Mouse (Mus musculus) lung, postnatal 0 days (tissue): Measurements from ENCODE around the gene Vmn2r27. TPM values are rescaled to one million over a fixed set of nuclear protein-coding genes. Genes with fewer than 3 reads are reported as not detected.

Source experiments
- ATAC-seq: fragments of 200-750 bp; cut with Nextera tagmentation; 2 replicates; pipeline ENCODE4 v1.8.0; 2017; ENCODE audit warnings: moderate library complexity
- DNase-seq: peaks from one replicate; pipeline ENCODE4 v3.0.0-alpha.2; 2016; ENCODE audit warnings: low spot score
- H3K27ac ChIP-seq: fragments of 300-500 bp; sonication (generic); 2 replicates; pipeline ENCODE4 v1.5.1; 2014; ENCODE audit warnings: antibody characterized with exemption, mild to moderate bottlenecking, low read length, mixed read lengths
- H3K27me3 ChIP-seq: fragments of 300-500 bp; sonication (generic); replicated peaks from 2 replicates; pipeline ENCODE4 v1.6.1; 2014; ENCODE audit warnings: low read length, mixed read lengths; ENCODE audit not compliant: insufficient read depth
- H3K36me3 ChIP-seq: fragments of 300-500 bp; sonication (generic); 2 replicates; pipeline ENCODE4 v1.6.1; 2014; ENCODE audit warnings: low read length, mixed read lengths; ENCODE audit not compliant: insufficient read depth
- H3K4me1 ChIP-seq: fragments of 300-500 bp; sonication (generic); 2 replicates; pipeline ENCODE4 v1.6.1; 2014; ENCODE audit warnings: antibody characterized with exemption, low read depth, low read length, mixed read lengths; ENCODE audit not compliant: insufficient read depth
- H3K4me2 ChIP-seq: fragments of 300-500 bp; sonication (generic); replicated peaks from 2 replicates; pipeline ENCODE4 v1.6.1; 2014; ENCODE audit warnings: low read depth, mild to moderate bottlenecking, low read length, moderate library complexity, mixed read lengths
- H3K4me3 ChIP-seq: fragments of 300-500 bp; sonication (generic); 2 replicates; pipeline ENCODE4 v1.5.1; 2014; ENCODE audit warnings: low read depth, low read length
- H3K9ac ChIP-seq: fragments of 300-500 bp; sonication (generic); replicated peaks from 2 replicates; pipeline ENCODE4 v1.6.1; 2014; ENCODE audit warnings: low read depth, mild to moderate bottlenecking
- H3K9me3 ChIP-seq: fragments of 300-500 bp; sonication (generic); 2 replicates; pipeline ENCODE4 v1.6.1; 2016; ENCODE audit warnings: low read length, mixed read lengths
- CTCF ChIP-seq: IDR thresholded peaks from 2 replicates; pipeline ENCODE4 v1.5.1; 2016; ENCODE audit warnings: antibody characterized with exemption, mild to moderate bottlenecking
- EP300 ChIP-seq: IDR thresholded peaks from 2 replicates; pipeline ENCODE4 v1.6.1; 2016; ENCODE audit warnings: antibody characterized with exemption, mild to moderate bottlenecking, control low read depth
- WGBS: fragments of 180-500 bp; shearing (Covaris S2); extraction: QIAGEN DNeasy Blood & Tissue Kit; methylation state at CpG from one replicate; pipeline ENCODE4 v1.1.7; 2014; 5-methylcytosine and 5-hydroxymethylcytosine counted together
- polyA plus RNA-seq: library from polyadenylated mRNA; unstranded; fragments of >200 nt; fragmentation: Nextera tagmentation; extraction: Ambion mirVana; gene quantifications from 2 replicates; pipeline ENCODE4 v1.2.1, GENCODE M21; 2015

Vmn2r27 gene
- polyA plus RNA-seq, 1 experiment from 2014 or later = not detected

DNA sequence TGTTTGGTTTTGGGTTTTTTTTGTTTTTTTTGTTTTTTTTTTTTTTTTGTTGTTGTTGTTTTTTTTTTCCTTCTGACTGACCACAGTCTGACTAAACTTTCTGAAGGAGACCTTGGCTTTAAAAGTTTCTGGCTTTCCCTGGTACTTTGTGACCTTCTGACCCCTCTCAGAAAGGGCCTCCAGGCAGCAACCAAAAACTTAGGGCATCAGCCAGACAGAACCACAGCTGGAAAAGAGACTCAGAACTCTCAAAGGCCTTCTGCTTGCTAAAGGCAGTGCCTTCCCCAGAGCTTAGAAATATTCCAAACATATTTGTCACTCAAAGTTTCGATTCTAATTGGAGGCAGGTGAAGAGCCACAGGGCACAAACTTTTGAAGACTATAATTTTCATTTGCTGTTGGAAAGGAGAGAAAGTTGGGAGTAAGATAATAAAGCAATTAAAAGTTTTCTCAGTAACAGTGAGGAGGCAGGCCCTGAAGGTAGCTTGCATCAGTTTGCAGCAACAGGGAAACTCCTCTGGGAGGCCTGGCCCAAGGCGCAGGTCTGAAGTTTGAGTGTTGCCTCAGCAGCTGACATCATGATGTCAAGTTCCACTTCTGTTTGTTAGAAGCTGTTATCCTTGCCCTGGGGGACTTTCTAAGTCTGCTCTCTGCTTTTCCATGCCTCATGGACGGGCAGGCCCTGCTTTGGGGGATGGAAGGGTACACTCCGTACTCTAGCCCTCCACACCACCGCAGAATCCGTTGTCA, 24.2 kb upstream of the Vmn2r27 start:
- Histone ChIP-seq H3K4me1 (no peaks in the 10 kb centered on the region), H3K4me2 (no peak overlapping the region), H3K27ac (no peak overlapping the region), H3K9me3 (no peaks in the 10 kb centered on the region), H3K27me3 (no peaks in the 10 kb centered on the region), H3K9ac (no peak overlapping the region), H3K36me3 (no peaks in the 10 kb centered on the region), H3K4me3 (no peak overlapping the region)
- TF ChIP-seq EP300 (no peak), CTCF (no peak)
- no peak for DNase-seq
- no peak for ATAC-seq
- 69% methylated on average over 6 of the region's 6 CpGs for WGBS

DNA sequence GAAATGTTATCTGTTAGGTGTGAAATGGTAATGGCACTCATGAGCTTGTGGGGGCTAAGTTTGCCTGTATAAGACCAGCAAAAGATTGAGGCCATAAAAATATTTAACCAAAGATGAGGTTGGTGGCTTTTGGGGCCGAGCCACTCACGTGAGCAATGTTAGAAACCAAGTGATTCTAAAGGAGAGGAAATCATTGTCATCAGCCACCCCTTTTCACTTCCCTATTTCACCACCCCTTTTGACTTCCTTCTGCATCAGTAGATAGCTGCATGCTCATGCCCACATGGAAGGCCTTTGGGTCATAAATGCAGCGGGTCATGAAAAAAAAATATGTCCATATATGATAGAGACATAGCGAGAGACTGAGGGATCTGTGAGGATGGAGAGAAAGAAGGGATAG, 29.5 kb downstream of the Vmn2r27 start:
- TF ChIP-seq EP300 (no peak), CTCF (no peak)
- no peak overlapping the region for H3K27ac ChIP-seq
- WGBS = 68% methylated on average over 4 of the region's 4 CpGs
- H3K9ac ChIP-seq = no peak overlapping the region
- H3K4me3 ChIP-seq = no peak overlapping the region
- ATAC-seq (no peak), DNase-seq (peak; percentile 4)
- H3K4me2 ChIP-seq = no peak overlapping the region
- H3K27me3 ChIP-seq = no peaks in the 10 kb centered on the region
- no peaks in the 10 kb centered on the region for H3K36me3 ChIP-seq
- H3K9me3 ChIP-seq = no peaks in the 10 kb centered on the region
- H3K4me1 ChIP-seq = no peaks in the 10 kb centered on the region

DNA sequence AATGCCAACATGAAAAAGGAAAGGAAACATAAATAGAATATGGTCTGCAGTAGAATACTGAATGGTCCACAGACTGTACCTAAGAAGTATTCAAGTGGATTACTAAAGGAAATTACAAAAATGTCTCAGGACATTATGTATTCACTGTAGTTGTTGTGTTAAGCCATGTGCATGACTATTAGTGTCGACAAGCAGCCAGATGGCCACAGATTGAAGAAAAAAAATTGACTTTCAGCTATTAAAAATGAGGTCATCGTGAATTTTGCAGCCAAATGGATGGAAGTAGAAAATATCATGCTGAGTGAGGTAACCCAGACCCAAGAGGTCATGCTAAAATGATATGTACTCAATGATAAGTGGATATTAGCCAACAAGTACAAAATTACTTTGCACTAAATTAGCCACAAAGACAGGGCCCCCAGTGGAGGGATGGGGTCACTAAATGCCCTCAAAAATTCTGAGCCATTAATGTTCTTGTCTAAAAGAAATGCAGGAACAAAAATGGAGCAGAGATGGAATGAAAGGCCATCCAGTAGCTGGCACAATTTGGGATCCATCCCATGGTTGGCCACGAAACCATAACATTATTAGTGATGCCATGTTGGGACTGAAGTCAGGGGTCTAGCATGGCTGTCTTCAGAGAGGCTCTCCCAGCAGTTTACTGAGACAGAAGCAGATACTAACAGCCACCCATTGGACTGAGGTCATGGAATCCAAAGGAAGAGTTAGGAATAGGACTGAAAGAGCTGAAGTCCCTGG, 63.0 kb downstream of the Vmn2r27 start:
- ATAC-seq = no peak
- 56% methylated on average over 3 of the region's 3 CpGs for WGBS
- no peak overlapping the region for H3K4me3 ChIP-seq

DNA sequence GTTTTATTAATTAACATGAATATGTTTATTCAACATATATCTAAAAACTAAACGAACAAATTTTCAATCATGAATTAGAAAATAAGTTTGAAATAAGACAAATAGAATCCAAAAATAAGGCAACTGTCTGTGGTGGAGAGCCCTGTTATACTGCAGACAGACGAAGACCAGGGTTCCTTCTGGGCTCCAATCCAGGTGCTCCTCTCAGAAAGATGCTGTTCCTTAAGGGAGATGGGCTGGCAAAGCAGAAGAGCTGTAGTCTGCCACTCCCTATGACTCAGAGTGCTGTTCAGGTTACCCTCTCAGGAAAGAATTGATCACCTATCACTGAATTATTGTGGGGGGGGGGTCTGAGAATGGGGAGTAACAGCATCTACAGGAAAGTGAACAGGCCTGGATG, 65.1 kb downstream of the Vmn2r27 start:
- Histone ChIP-seq H3K4me2 (no peak overlapping the region), H3K9me3 (no peaks in the 10 kb centered on the region), H3K27ac (no peak overlapping the region), H3K9ac (no peak overlapping the region), H3K4me3 (no peak overlapping the region), H3K27me3 (no peaks in the 10 kb centered on the region), H3K36me3 (no peaks in the 10 kb centered on the region), H3K4me1 (no peaks in the 10 kb centered on the region)
- TF ChIP-seq CTCF (no peak), EP300 (no peak)
- ATAC-seq (no peak), DNase-seq (no peak)
- 64% methylated on average over 2 of the region's 2 CpGs for WGBS

More for the DNA sequence above, 63.0 kb downstream of the Vmn2r27 start:
- DNase-seq = no peak
- Histone ChIP-seq H3K9me3 (no peaks in the 10 kb centered on the region), H3K4me2 (no peak overlapping the region), H3K27me3 (no peaks in the 10 kb centered on the region), H3K4me1 (no peaks in the 10 kb centered on the region), H3K36me3 (no peaks in the 10 kb centered on the region), H3K9ac (no peak overlapping the region), H3K27ac (no peak overlapping the region)
- no peak for TF ChIP-seq CTCF

DNA sequence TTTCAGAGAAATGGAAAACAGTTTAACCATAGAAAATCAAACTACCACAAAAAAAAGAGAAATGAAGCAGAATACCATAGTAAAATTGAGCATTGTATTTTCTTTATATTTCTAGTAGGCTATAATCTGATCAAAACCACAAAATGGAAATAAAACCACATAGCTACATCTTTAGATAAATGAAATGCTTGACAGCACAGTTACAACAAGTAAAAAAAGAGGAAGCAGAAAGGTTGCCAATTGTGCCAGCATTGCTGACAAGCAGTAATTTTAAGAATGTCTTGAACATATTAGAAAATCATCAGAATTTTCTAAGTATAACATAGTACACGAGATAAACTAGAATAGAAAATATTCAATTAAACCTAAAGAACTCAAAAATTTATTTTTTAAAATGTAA, 81.8 kb downstream of the Vmn2r27 start:
- no peak overlapping the region for H3K4me2 ChIP-seq
- no peak for DNase-seq
- no peaks in the 10 kb centered on the region for H3K4me1 ChIP-seq
- H3K36me3 ChIP-seq = no peaks in the 10 kb centered on the region
- no peaks in the 10 kb centered on the region for H3K27me3 ChIP-seq
- WGBS = 20% methylated on average over 1 of the region's 1 CpGs
- no peak overlapping the region for H3K27ac ChIP-seq
- H3K4me3 ChIP-seq = no peak overlapping the region
- H3K9me3 ChIP-seq = no peaks in the 10 kb centered on the region
- no peak overlapping the region for H3K9ac ChIP-seq
- ATAC-seq = no peak
- TF ChIP-seq CTCF = no peak
- no peak for TF ChIP-seq EP300

Other genes starting within 250 kb of the Vmn2r27 start
- gene Vmn2r26, start 207.3 kb downstream of the Vmn2r27 start, polyA plus RNA-seq = not detected in 2 replicates
- 0.77 and 0.78 TPM in 2 replicates for gene Cd163, start 72.8 kb upstream of the Vmn2r27 start, polyA plus RNA-seq
- gene Pex5, start 183.2 kb upstream of the Vmn2r27 start, polyA plus RNA-seq = 28.5 and 29.2 TPM in 2 replicates
- gene Clstn3, start 232.9 kb upstream of the Vmn2r27 start, polyA plus RNA-seq = 0.31 and 0.88 TPM in 2 replicates